Mouse (Mus musculus): ENCODE results near the gene Prpsap2.

Prpsap2 gene

GRCm38 (mm10) chr11:61715130-61715529 is 46.8 kb downstream of the Prpsap2 start:
- DNase-seq (ENCODE audit: low spot score in 2 of 2) = no peak

GRCm38 (mm10) chr11:61714346-61715117 is 47.4 kb downstream of the Prpsap2 start:
- peak; percentile 72 to 87 for DNase-seq (ENCODE audit: low spot score in 2 of 2)

GRCm38 (mm10) chr11:61713157-61713855 is 48.6 kb downstream of the Prpsap2 start:
- DNase-seq (ENCODE audit: low spot score in 2 of 2) = no peak

- DNase-seq (ENCODE audit: low spot score in 2 of 2) = no peak
Measured at GRCm38 (mm10) chr11:61708928-61709327, 53.0 kb downstream of the Prpsap2 start.

- no peak for DNase-seq (ENCODE audit: low spot score in 2 of 2)
Measured at GRCm38 (mm10) chr11:61706232-61706631, 55.7 kb downstream of the Prpsap2 start.

GRCm38 (mm10) chr11:61705581-61705980 is 56.3 kb downstream of the Prpsap2 start:
- no peak for DNase-seq (ENCODE audit: low spot score in 2 of 2)

- DNase-seq (ENCODE audit: low spot score in 2 of 2) = no peak
Measured at GRCm38 (mm10) chr11:61702494-61702893, 59.4 kb downstream of the Prpsap2 start.

GRCm38 (mm10) chr11:61701696-61702095 is 60.2 kb downstream of the Prpsap2 start:
- no peak for DNase-seq (ENCODE audit: low spot score in 2 of 2)

GRCm38 (mm10) chr11:61699933-61700332 is 62.0 kb downstream of the Prpsap2 start:
- DNase-seq (ENCODE audit: low spot score in 2 of 2) = no peak

GRCm38 (mm10) chr11:61699460-61699859 is 62.4 kb downstream of the Prpsap2 start:
- no peak for DNase-seq (ENCODE audit: low spot score in 2 of 2)

GRCm38 (mm10) chr11:61698852-61699251 is 63.0 kb downstream of the Prpsap2 start:
- no peak for DNase-seq (ENCODE audit: low spot score in 2 of 2)

GRCm38 (mm10) chr11:61692996-61693395 is 68.9 kb downstream of the Prpsap2 start:
- DNase-seq (ENCODE audit: low spot score in 2 of 2) = no peak

GRCm38 (mm10) chr11:61687595-61687994 is 74.3 kb downstream of the Prpsap2 start:
- no peak for DNase-seq (ENCODE audit: low spot score in 2 of 2)

GRCm38 (mm10) chr11:61686906-61687453 is 74.9 kb downstream of the Prpsap2 start:
- no peak for DNase-seq (ENCODE audit: low spot score in 2 of 2)

GRCm38 (mm10) chr11:61686141-61686540 is 75.7 kb downstream of the Prpsap2 start:
- DNase-seq (ENCODE audit: low spot score in 2 of 2) = no peak

- no peak for DNase-seq (ENCODE audit: low spot score in 2 of 2)
Measured at GRCm38 (mm10) chr11:61685119-61685725, 76.7 kb downstream of the Prpsap2 start.

- no peak for DNase-seq (ENCODE audit: low spot score in 2 of 2)
Measured at GRCm38 (mm10) chr11:61683907-61684731, 77.8 kb downstream of the Prpsap2 start, which contains the start of gene Fam83g. TSS of gene Fam83g (plus strand) at chr11:61684091.
